Mouse (Mus musculus) liver, adult 2 months (tissue): ENCODE data around the gene Gm21974. TPM values are rescaled to one million over a fixed set of nuclear protein-coding genes. Genes with fewer than 3 reads are reported as not detected.

Experiments used
- DNase-seq: peaks from one replicate; pipeline ENCODE4 v3.0.0-alpha.2; 2011; ENCODE audit warnings: low read depth, low spot score; ENCODE audit errors: extremely low read depth
- H3K27ac ChIP-seq: fragments of 200-500 bp; replicated peaks from 2 replicates; pipeline ENCODE4 v1.5.1; 2012; ENCODE audit warnings: low read depth, mild to moderate bottlenecking, control low read depth, inconsistent platforms, low read length; ENCODE audit not compliant: insufficient read depth
- H3K27me3 ChIP-seq: fragments of 200-500 bp; 2 replicates; pipeline ENCODE4 v1.6.1; 2012; ENCODE audit warnings: mild to moderate bottlenecking, moderate library complexity, low read length, inconsistent platforms; ENCODE audit not compliant: control insufficient read depth, insufficient read depth
- H3K36me3 ChIP-seq: fragments of 200-500 bp; 2 replicates; pipeline ENCODE4 v1.6.1; 2012; ENCODE audit warnings: low read length, inconsistent platforms; ENCODE audit not compliant: control insufficient read depth, insufficient read depth
- H3K4me1 ChIP-seq: fragments of 200-500 bp; 2 replicates; pipeline ENCODE4 v1.6.1; 2011; ENCODE audit warnings: low read length; ENCODE audit not compliant: control insufficient read depth, insufficient read depth
- H3K4me3 ChIP-seq: fragments of 200-500 bp; 2 replicates; pipeline ENCODE4 v1.5.1; 2011; ENCODE audit warnings: low read depth, mild to moderate bottlenecking, control low read depth, low read length, moderate library complexity; ENCODE audit not compliant: insufficient read depth
- H3K79me2 ChIP-seq: fragments of 200-500 bp; 2 replicates; pipeline ENCODE4 v1.6.1; 2012; ENCODE audit warnings: inconsistent platforms, mild to moderate bottlenecking, low read length, moderate library complexity; ENCODE audit not compliant: control insufficient read depth, insufficient read depth
- H3K9ac ChIP-seq: fragments of 200-500 bp; 2 replicates; pipeline ENCODE4 v1.6.1; 2012; ENCODE audit warnings: low read depth, mild to moderate bottlenecking, control low read depth, inconsistent platforms, low read length
- CTCF ChIP-seq: fragments of 200-500 bp; IDR thresholded peaks from 2 replicates; pipeline ENCODE4 v1.5.1; 2011; ENCODE audit warnings: low read depth, low read length, control low read depth
- POLR2A ChIP-seq: fragments of 200-500 bp; IDR thresholded peaks from 2 replicates; pipeline ENCODE4 v1.6.1; 2011; ENCODE audit warnings: low read length, control low read depth; ENCODE audit not compliant: insufficient read depth; ENCODE audit errors: extremely low read depth
- WGBS: fragments of 180-500 bp; shearing (Covaris S2); methylation state at CpG from one replicate; pipeline ENCODE4 v1.1.7; 2018; 5-methylcytosine and 5-hydroxymethylcytosine counted together
- polyA plus RNA-seq: library from polyadenylated mRNA; depleted of rRNA; stranded (reverse); fragments of >200 nt; gene quantifications from 2 replicates; pipeline ENCODE4 v1.2.3, GENCODE M21; 2012
- total RNA-seq: library from RNA; depleted of rRNA; stranded (reverse); fragments of >200 nt; gene quantifications from 2 replicates; pipeline ENCODE4 v1.2.3, GENCODE M21; 2014

Gm21974 gene
- total and polyA plus RNA-seq, 2 experiments = not detected

DNA sequence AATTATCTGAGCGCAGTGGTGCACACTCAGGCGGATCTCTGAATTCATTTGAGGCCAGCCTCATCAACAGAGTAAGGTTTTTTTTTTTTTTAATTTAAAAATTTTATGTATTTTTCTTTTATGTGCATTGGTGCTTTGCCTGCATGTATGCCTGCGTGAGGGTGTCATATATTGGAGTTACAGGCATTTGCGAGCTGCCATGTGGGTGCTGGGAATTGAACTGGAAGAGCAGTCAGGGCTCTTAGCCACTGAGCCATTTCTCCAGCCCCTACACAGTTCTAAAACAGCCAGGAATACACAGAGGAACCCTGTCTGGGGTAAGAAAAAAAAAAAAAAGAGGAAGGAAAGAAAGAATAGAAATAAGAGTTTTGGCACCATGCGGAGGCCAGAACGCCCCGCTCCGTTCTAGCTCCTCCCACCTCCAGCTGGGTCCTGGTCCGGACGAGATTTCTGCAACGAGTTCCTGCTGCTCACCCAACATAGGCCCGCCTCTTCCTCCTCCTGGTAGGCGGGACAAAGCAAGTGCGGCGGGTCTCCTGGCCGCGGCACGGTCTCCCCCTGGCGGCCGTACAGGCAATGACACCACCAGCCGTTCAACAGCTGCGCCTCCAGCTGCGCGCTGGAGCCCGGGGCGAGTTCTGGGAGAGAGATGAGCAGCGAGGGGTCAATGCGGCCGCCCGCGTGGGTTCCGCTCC, 39.9 kb upstream of the Gm21974 start:
- Histone ChIP-seq H3K4me1 (peaks cover 12% of the 10 kb centered on the region), H3K27ac (peak overlapping the region; percentile 60; the same call in 1 of the 2 replicates), H3K9ac (peak overlapping the region; percentile 85), H3K27me3 (no peaks in the 10 kb centered on the region), H3K79me2 (no peaks in the 10 kb centered on the region), H3K4me3 (peak overlapping the region; percentile 78), H3K36me3 (no peaks in the 10 kb centered on the region)
- 7% methylated on average over 32 of the region's 32 CpGs for WGBS
- TF ChIP-seq POLR2A = peak; percentile 72
- TF ChIP-seq CTCF = peak; percentile 91
- DNase-seq = peak; percentile 84

DNA sequence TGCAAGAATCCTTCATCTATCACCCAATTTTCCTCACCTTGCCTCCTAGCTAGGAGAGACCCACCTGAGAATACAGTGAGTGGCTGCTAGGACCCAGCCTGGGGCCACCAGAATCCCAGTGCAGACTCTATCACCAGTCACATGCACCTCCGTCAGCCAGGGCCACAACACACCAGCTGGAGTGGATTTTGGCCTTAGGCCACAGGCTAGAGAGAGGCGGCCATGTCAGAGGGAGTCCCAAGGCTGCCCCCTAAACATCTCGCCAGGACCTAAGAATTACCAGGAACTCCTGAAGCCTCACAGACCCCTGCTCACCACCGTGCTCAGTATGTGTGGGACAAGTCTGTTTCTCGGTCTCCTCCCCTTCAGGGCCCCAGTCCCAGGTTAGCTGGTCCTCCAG, 38.8 kb upstream of the Gm21974 start:
- H3K4me3 ChIP-seq = no peak overlapping the region
- 86% methylated on average over 5 of the region's 5 CpGs for WGBS
- DNase-seq = no peak
- no peaks in the 10 kb centered on the region for H3K36me3 ChIP-seq
- H3K4me1 ChIP-seq = peaks cover 16% of the 10 kb centered on the region
- H3K79me2 ChIP-seq = no peaks in the 10 kb centered on the region
- no peak for TF ChIP-seq POLR2A
- no peak for TF ChIP-seq CTCF
- no peak overlapping the region for H3K9ac ChIP-seq
- no peak overlapping the region for H3K27ac ChIP-seq
- H3K27me3 ChIP-seq = no peaks in the 10 kb centered on the region

DNA sequence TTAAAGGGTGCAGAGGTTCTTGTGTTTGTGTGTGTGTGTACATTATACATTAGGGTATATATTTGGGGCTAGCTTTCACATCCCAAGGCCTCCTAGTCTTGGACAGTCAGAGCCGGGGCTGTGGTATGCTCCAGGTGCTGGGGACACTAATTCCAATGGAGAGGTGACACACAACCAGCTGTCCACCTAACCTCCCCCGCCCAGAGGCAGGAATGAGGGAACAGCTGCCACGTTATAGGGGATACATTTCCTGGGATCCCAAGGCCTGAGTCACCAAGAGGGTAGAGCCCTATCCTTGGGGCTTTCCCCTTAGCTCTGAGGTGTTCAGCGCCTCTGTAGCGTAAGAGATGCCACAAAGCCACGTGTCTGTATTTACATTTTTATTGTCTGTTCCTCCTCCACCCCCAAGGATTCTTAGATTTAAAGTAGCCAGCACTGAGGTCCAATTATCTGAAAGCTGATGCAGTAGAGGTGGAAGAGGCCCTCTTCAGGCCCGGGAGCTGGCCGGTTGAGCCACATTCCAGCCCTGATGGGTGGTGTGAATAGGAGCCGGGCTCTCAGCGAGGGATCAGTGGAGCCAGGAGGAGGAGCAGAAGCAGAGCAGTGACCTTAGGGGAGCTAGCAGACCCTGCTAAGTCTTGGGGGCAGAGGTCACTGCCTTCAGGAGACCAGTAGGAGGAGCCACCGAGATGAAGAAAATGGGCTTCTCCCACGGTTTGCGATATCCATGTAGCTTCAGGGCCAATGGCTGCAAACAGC, 37.2 kb upstream of the Gm21974 start:
- H3K79me2 ChIP-seq = no peaks in the 10 kb centered on the region
- DNase-seq = no peak
- H3K36me3 ChIP-seq = no peaks in the 10 kb centered on the region
- peak overlapping the region; percentile 32 for H3K9ac ChIP-seq
- TF ChIP-seq CTCF = no peak
- no peak for TF ChIP-seq POLR2A
- H3K27ac ChIP-seq = peak overlapping the region; percentile 67
- WGBS = 51% methylated on average over 13 of the region's 13 CpGs
- no peak overlapping the region for H3K4me3 ChIP-seq
- H3K4me1 ChIP-seq = peaks cover 20% of the 10 kb centered on the region
- H3K27me3 ChIP-seq = no peaks in the 10 kb centered on the region

DNA sequence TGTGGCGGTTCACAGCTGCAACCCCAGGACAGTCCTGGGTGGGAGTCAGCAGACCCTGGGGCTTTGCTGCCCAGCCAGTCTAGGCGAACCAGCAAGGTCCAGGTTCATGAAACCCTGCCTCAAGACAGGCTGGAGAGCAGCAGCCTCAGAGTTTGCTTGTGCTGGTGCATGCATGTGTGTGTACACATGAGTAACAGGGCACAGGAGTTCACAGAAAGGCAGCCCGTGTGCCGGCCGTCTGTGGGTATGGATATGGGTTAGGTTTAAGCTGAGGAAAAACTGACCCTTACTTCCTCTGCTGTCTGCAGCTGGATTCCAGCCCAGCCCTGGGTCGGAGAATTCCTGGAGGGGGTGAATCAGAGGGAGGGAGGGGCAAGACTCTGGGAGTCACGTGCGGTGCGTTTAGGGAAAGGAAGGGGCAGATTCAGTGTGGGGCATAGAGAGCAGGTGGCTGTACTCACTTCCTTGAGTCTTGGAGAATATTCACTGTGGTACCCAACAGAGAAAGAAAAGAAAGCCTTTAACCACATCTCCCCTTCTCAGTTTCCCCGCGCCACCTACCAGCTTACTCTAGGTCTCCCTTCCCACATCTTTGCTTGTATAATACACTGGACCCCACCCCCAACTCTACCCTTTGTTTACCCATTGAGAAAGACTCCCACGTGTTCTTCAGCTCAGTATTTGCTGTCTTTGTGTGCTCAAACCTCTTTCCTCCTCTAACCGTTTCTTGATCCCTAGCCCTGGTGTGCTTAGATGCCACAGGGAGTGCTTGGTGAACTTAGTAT, 36.3 kb upstream of the Gm21974 start:
- Histone ChIP-seq H3K9ac (peak overlapping the region; percentile 65), H3K4me3 (peak overlapping the region; percentile 24; the same call in 1 of the 2 replicates), H3K36me3 (no peaks in the 10 kb centered on the region), H3K27me3 (no peaks in the 10 kb centered on the region), H3K27ac (peak overlapping the region; percentile 88), H3K79me2 (no peaks in the 10 kb centered on the region), H3K4me1 (peaks cover 20% of the 10 kb centered on the region)
- peak; percentile 84 for DNase-seq
- TF ChIP-seq CTCF = no peak
- no peak for TF ChIP-seq POLR2A
- WGBS = 16% methylated on average over 13 of the region's 13 CpGs

DNA sequence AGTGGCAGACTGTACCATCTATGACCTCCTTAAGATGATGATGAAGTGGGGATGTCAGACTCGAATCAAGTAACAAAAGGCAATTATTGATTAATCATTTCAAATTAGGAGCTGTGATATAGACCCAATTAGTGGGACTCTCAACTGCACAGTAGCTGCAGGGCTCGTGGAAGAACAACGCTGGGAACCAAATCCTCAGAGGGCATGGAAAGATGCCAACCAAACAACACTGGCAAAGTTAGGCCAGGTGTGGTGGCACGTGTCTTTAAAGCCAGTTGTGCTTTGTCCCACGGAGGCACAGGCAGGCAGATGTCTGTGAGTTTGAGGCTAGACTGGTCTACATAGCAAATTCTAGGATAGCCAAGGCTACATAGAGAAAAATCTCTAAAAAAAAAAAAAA, 35.4 kb upstream of the Gm21974 start:
- DNase-seq = peak; percentile 39

More for the DNA sequence above, 35.4 kb upstream of the Gm21974 start:
- peaks cover 20% of the 10 kb centered on the region for H3K4me1 ChIP-seq
- H3K9ac ChIP-seq = no peak overlapping the region
- WGBS = 27% methylated on average over 5 of the region's 5 CpGs
- H3K36me3 ChIP-seq = peaks cover under 1% of the 10 kb centered on the region; the same call in 1 of the 2 replicates
- no peaks in the 10 kb centered on the region for H3K27me3 ChIP-seq
- H3K27ac ChIP-seq = peak overlapping the region; percentile 18; the same call in 1 of the 2 replicates
- TF ChIP-seq POLR2A = no peak
- TF ChIP-seq CTCF = no peak
- H3K4me3 ChIP-seq = no peak overlapping the region
- H3K79me2 ChIP-seq = no peaks in the 10 kb centered on the region
